Mouse (Mus musculus): ENCODE measurements around the gene Knstrn. TPM values are rescaled to one million over a fixed set of nuclear protein-coding genes. Genes with fewer than 3 reads are reported as not detected.
A peak's percentile ranks its signal among the peaks of the same experiment; 100 is the strongest.

The Knstrn gene
- total RNA-seq, 1 experiment from 2014 or later: 124 TPM

- no peak for ATAC-seq (replicated peaks; ENCODE audit: low read depth, poor library complexity, severe bottlenecking)
These were observed 84.0 kb downstream of the Knstrn start for GRCm38 (mm10) chr2:118897808-118898207.

GRCm38 (mm10) chr2:118898771-118899170 is 85.0 kb downstream of the Knstrn start:
- ATAC-seq (replicated peaks; ENCODE audit: low read depth, poor library complexity, severe bottlenecking): no peak

GRCm38 (mm10) chr2:118899306-118899705 is 85.5 kb downstream of the Knstrn start:
- ATAC-seq (replicated peaks; ENCODE audit: low read depth, poor library complexity, severe bottlenecking): no peak

GRCm38 (mm10) chr2:118899981-118900825 is 86.4 kb downstream of the Knstrn start, which contains the start of gene Bahd1:
Bahd1 (plus strand) TSS chr2:118900377.
- 0 out of 2 replicates have a peak, but pooled peaks have one; percentile 15 for ATAC-seq (replicated peaks; ENCODE audit: low read depth, poor library complexity, severe bottlenecking)

- ATAC-seq (replicated peaks; ENCODE audit: low read depth, poor library complexity, severe bottlenecking): no peak
These were observed 87.0 kb downstream of the Knstrn start for GRCm38 (mm10) chr2:118900826-118901140.

- peak; percentile 76 for ATAC-seq (replicated peaks; ENCODE audit: low read depth, poor library complexity, severe bottlenecking)
These were observed 87.6 kb downstream of the Knstrn start for GRCm38 (mm10) chr2:118901175-118902031.

GRCm38 (mm10) chr2:118902051-118903025 is 88.5 kb downstream of the Knstrn start:
- ATAC-seq (replicated peaks; ENCODE audit: low read depth, poor library complexity, severe bottlenecking): no peak

GRCm38 (mm10) chr2:118903333-118903741 is 89.5 kb downstream of the Knstrn start:
- ATAC-seq (replicated peaks; ENCODE audit: low read depth, poor library complexity, severe bottlenecking): no peak

Other genes with a start within 250 kb of the Knstrn start
- 103 and 106 TPM in 2 replicates for gene Bub1b, start 215.8 kb upstream of the Knstrn start, total RNA-seq (2017)
- 1.1 and 1.7 TPM in 2 replicates for gene Pak6, start 150.7 kb upstream of the Knstrn start, total RNA-seq (2017)
- gene Ankrd63, start 110.0 kb upstream of the Knstrn start, total RNA-seq (2017): 0.09 and 0.19 TPM in 2 replicates
- gene Plcb2, start 85.6 kb upstream of the Knstrn start, total RNA-seq (2017): 34.5 and 42.0 TPM in 2 replicates
- gene Inafm2, start 68.2 kb upstream of the Knstrn start, total RNA-seq (2017): 19.8 and 20.5 TPM in 2 replicates
- 0.24 and 0.96 TPM in 2 replicates for gene Ccdc9b, start 51.3 kb upstream of the Knstrn start, total RNA-seq (2017)
- not detected in 2 replicates for gene Phgr1, start 41.2 kb upstream of the Knstrn start, total RNA-seq (2017)
- gene Disp2, start 34.3 kb upstream of the Knstrn start, total RNA-seq (2017): not detected in 2 replicates
- gene Ivd, start 48.0 kb downstream of the Knstrn start, total RNA-seq (2017): 23.8 and 36.2 TPM in 2 replicates
- gene Bahd1, start 86.4 kb downstream of the Knstrn start, total RNA-seq (2017): 5.3 and 8.4 TPM in 2 replicates
- 2.9 and 3.9 TPM in 2 replicates for gene Chst14, start 112.5 kb downstream of the Knstrn start, total RNA-seq (2017)
- gene Ccdc32, start 215.4 kb downstream of the Knstrn start, total RNA-seq (2017): 11.4 and 15.7 TPM in 2 replicates
- gene Rpusd2, start 220.8 kb downstream of the Knstrn start, total RNA-seq (2017): 22.3 and 22.8 TPM in 2 replicates
- 91.2 and 91.3 TPM in 2 replicates for gene Knl1, start 233.1 kb downstream of the Knstrn start, total RNA-seq (2017)

All from common myeloid progenitor, adult 5-6 weeks (primary cell).